Comparison of ENCODE assay signal across 26 mouse cellular contexts in the genomic region with DNA sequence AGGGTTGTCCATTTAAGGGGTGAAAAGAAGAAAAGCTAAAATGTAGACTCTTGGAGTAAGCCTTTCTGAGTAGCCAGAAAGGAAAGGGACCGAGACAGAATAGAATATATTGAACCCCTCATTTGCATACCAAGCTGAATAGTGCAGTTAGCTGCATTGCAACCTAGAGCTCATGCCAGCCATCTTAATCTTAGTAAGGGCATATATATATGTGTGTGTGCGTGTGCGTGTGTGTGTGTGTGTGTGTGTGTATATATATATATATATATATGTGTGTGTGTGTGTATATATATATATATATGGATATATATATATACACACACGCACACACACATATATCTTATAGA. TPM values are rescaled to one million over a fixed set of nuclear protein-coding genes. Genes with fewer than 3 reads are reported as not detected.
DNase-seq lines count a peak whose midpoint lies in the region; ATAC-seq and TF ChIP-seq lines count a peak whose summit lies in the region.
"Had no signal": no experiment of that assay in that cellular context is flagged by ENCODE, and none has a peak within 500 bp of the region (broad histone marks: within the 10 kb centered on the region; RNA-seq: fewer than 3 reads in every experiment).

No protein-coding gene starts in this region.

- DNase-seq in forebrain, embryonic 10.5 days (ENCODE audit: extremely low spot score, low spot score) = no peak
- no peak for DNase-seq in forebrain, postnatal 0 days
- no peak for DNase-seq in midbrain, embryonic 14.5 days
- no peak for DNase-seq in cerebellum, postnatal 10 days
- no peak for DNase-seq in cerebellum, adult 8-10 months
- DNase-seq: cerebellum, adult 2 months; gastrocnemius, postnatal 10 days; kidney, adult 11 months; kidney, postnatal 4 days; lung, embryonic 14.5 days; right cerebral cortex, postnatal 14 days had no signal

- 63% methylated on average over 4 of the region's 4 CpGs for WGBS in forebrain, embryonic 10.5 days
- 40% methylated on average over 4 of the region's 4 CpGs for WGBS in forebrain, postnatal 0 days
- WGBS in neural tube, embryonic 12.5 days = 57% methylated on average over 4 of the region's 4 CpGs
- WGBS in neural tube, embryonic 15.5 days = 63% methylated on average over 4 of the region's 4 CpGs
- WGBS in midbrain, embryonic 14.5 days = 56% methylated on average over 4 of the region's 4 CpGs

- ATAC-seq in forebrain, postnatal 0 days = no peak
- peak; percentile 64 for ATAC-seq in neural tube, embryonic 12.5 days (ENCODE audit: low FRiP score, low read depth)
- no peak for ATAC-seq in neural tube, embryonic 15.5 days (ENCODE audit: low FRiP score)
- peak; percentile 29; the same call in 1 of the 2 replicates for ATAC-seq in midbrain, embryonic 14.5 days (ENCODE audit: low FRiP score, low TSS enrichment)

- no peak for TF ChIP-seq CTCF in forebrain, postnatal 0 days (IDR thresholded peaks at IDR 0.05; ENCODE audit: low read depth)

- no peak overlapping the region for H3K4me2 ChIP-seq in forebrain, postnatal 0 days (ENCODE audit: low read depth)
- peak overlapping the region; percentile 32; the same call in 1 of the 2 replicates for H3K4me2 ChIP-seq in neural tube, embryonic 12.5 days (replicated peaks)
- H3K4me2 ChIP-seq in neural tube, embryonic 15.5 days = no peak overlapping the region
- H3K4me2 ChIP-seq in midbrain, embryonic 14.5 days (ENCODE audit: low read length) = peak overlapping the region; percentile 18; the same call in 1 of the 2 replicates
- H3K4me2 ChIP-seq: embryonic facial prominence, embryonic 15.5 days; heart, embryonic 11.5 days; limb, embryonic 15.5 days; lung, embryonic 14.5 days had no signal

- H3K36me3 ChIP-seq in forebrain, embryonic 10.5 days (replicated peaks) = no peaks in the 10 kb centered on the region
- H3K36me3 ChIP-seq in forebrain, postnatal 0 days (ENCODE audit: insufficient read depth) = no peaks in the 10 kb centered on the region
- H3K36me3 ChIP-seq in neural tube, embryonic 12.5 days = no peaks in the 10 kb centered on the region
- H3K36me3 ChIP-seq in neural tube, embryonic 15.5 days = no peaks in the 10 kb centered on the region
- H3K36me3 ChIP-seq in midbrain, embryonic 14.5 days (ENCODE audit: control insufficient read depth, insufficient read depth, low read length) = no peaks in the 10 kb centered on the region
- H3K36me3 ChIP-seq: embryonic facial prominence, embryonic 15.5 days; limb, embryonic 15.5 days had no signal

- H3K4me3 ChIP-seq in forebrain, embryonic 10.5 days = no peak overlapping the region
- no peak overlapping the region for H3K4me3 ChIP-seq in forebrain, postnatal 0 days (ENCODE audit: low read depth, low read length)
- no peak overlapping the region for H3K4me3 ChIP-seq in neural tube, embryonic 12.5 days
- H3K4me3 ChIP-seq in neural tube, embryonic 15.5 days (replicated peaks) = no peak overlapping the region
- H3K4me3 ChIP-seq in midbrain, embryonic 14.5 days (replicated peaks; ENCODE audit: low read depth, low read length) = no peak overlapping the region
- H3K4me3 ChIP-seq: embryonic facial prominence, embryonic 15.5 days; left cerebral cortex, adult 2 months; limb, embryonic 15.5 days had no signal

- H3K27me3 ChIP-seq in forebrain, embryonic 10.5 days (ENCODE audit: poor library complexity, severe bottlenecking) = no peaks in the 10 kb centered on the region
- no peaks in the 10 kb centered on the region for H3K27me3 ChIP-seq in forebrain, postnatal 0 days (ENCODE audit: insufficient read depth, low read length)
- no peaks in the 10 kb centered on the region for H3K27me3 ChIP-seq in neural tube, embryonic 12.5 days (replicated peaks)
- H3K27me3 ChIP-seq in neural tube, embryonic 15.5 days (replicated peaks) = no peaks in the 10 kb centered on the region
- no peaks in the 10 kb centered on the region for H3K27me3 ChIP-seq in midbrain, embryonic 14.5 days (ENCODE audit: control insufficient read depth, insufficient read depth, low read length)
- H3K27me3 ChIP-seq: embryonic facial prominence, embryonic 15.5 days; limb, embryonic 15.5 days had no signal

- peak overlapping the region; percentile 67; the same call in 1 of the 2 replicates for H3K27ac ChIP-seq in forebrain, embryonic 10.5 days
- no peak overlapping the region for H3K27ac ChIP-seq in forebrain, postnatal 0 days (ENCODE audit: low read depth, low read length)
- H3K27ac ChIP-seq in neural tube, embryonic 12.5 days = no peak overlapping the region
- H3K27ac ChIP-seq in neural tube, embryonic 15.5 days (replicated peaks) = no peak overlapping the region
- H3K27ac ChIP-seq in midbrain, embryonic 14.5 days (replicated peaks; ENCODE audit: low read depth, low read length) = no peak overlapping the region
- H3K27ac ChIP-seq: embryonic facial prominence, embryonic 15.5 days; left cerebral cortex, adult 2 months; limb, embryonic 15.5 days; liver, embryonic 14.5 days had no signal

- no peaks in the 10 kb centered on the region for H3K9me3 ChIP-seq in forebrain, embryonic 10.5 days
- no peaks in the 10 kb centered on the region for H3K9me3 ChIP-seq in forebrain, postnatal 0 days (ENCODE audit: low read length)
- H3K9me3 ChIP-seq in neural tube, embryonic 12.5 days = no peaks in the 10 kb centered on the region
- no peaks in the 10 kb centered on the region for H3K9me3 ChIP-seq in neural tube, embryonic 15.5 days (replicated peaks)
- no peaks in the 10 kb centered on the region for H3K9me3 ChIP-seq in midbrain, embryonic 14.5 days (ENCODE audit: control insufficient read depth, low read length)
- H3K9me3 ChIP-seq: embryonic facial prominence, embryonic 15.5 days; limb, embryonic 15.5 days had no signal

- H3K4me1 ChIP-seq in forebrain, embryonic 10.5 days = peaks cover 9% of the 10 kb centered on the region
- H3K4me1 ChIP-seq in forebrain, postnatal 0 days (ENCODE audit: insufficient read depth) = no peaks in the 10 kb centered on the region
- H3K4me1 ChIP-seq in neural tube, embryonic 12.5 days = 0 out of 2 replicates have a peak, but pooled peaks cover 2% of the 10 kb centered on the region
- H3K4me1 ChIP-seq in neural tube, embryonic 15.5 days = no peaks in the 10 kb centered on the region
- no peaks in the 10 kb centered on the region for H3K4me1 ChIP-seq in midbrain, embryonic 14.5 days (ENCODE audit: control insufficient read depth, insufficient read depth, low read length)
- H3K4me1 ChIP-seq: embryonic facial prominence, embryonic 15.5 days; limb, embryonic 15.5 days had no signal

- no peak overlapping the region for H3K9ac ChIP-seq in forebrain, postnatal 0 days
- H3K9ac ChIP-seq in neural tube, embryonic 12.5 days = no peak overlapping the region
- H3K9ac ChIP-seq in neural tube, embryonic 15.5 days (replicated peaks) = no peak overlapping the region
- H3K9ac ChIP-seq in midbrain, embryonic 14.5 days (replicated peaks; ENCODE audit: low read length) = no peak overlapping the region
- H3K9ac ChIP-seq: embryonic facial prominence, embryonic 15.5 days; limb, embryonic 15.5 days; liver, embryonic 14.5 days; lung, embryonic 14.5 days had no signal

RNA-seq across cellular contexts. Expression of a gene that starts 6.4 kb away (rescaled TPM):
- not detected in 2 replicates for polyA plus RNA-seq in forebrain, embryonic 10.5 days (2016; fragmentation: Nextera tagmentation; extraction: Ambion mirVana)
- total RNA-seq in forebrain, postnatal 0 days (2014; rRNA removed) = not detected in 2 replicates
- polyA plus RNA-seq in forebrain, postnatal 0 days (2015; fragmentation: Nextera tagmentation; extraction: Ambion mirVana) = not detected in 2 replicates
- polyA plus RNA-seq in neural tube, embryonic 12.5 days (2016; fragmentation: Nextera tagmentation; extraction: Ambion mirVana) = not detected in 2 replicates
- not detected in 2 replicates for polyA plus RNA-seq in neural tube, embryonic 15.5 days (2015; fragmentation: Nextera tagmentation; extraction: Ambion mirVana)
- polyA plus RNA-seq in midbrain, embryonic 14.5 days (2014; fragmentation: Nextera tagmentation; extraction: Ambion mirVana) = not detected in 2 replicates
- total RNA-seq: adrenal gland, postnatal 14 days; common myeloid progenitor, adult 5-6 weeks; gastrocnemius, postnatal 10 days; granulocyte monocyte progenitor cell, adult 5-6 weeks; hematopoietic stem cell, adult 5-6 weeks; left cerebral cortex, adult 2 months; left cerebral cortex, postnatal 36 days; megakaryocyte, adult 5-6 weeks had no signal
- polyA plus RNA-seq: cerebellum, adult 2 months; embryonic facial prominence, embryonic 15.5 days; heart, embryonic 11.5 days; heart, postnatal 0 days; kidney, embryonic 16.5 days; limb, embryonic 15.5 days; liver, embryonic 14.5 days; lung, embryonic 14.5 days had no signal

RNA-seq across cellular contexts. Expression of a gene that starts 31.3 kb away (rescaled TPM):
- 2.7 and 3.1 TPM in 2 replicates for polyA plus RNA-seq in forebrain, embryonic 10.5 days (2016; fragmentation: Nextera tagmentation; extraction: Ambion mirVana)
- total RNA-seq in forebrain, postnatal 0 days (2014; rRNA removed) = 0.33 TPM in 1 of 2 replicates, not detected in the other
- 0.16 and 0.45 TPM in 2 replicates for polyA plus RNA-seq in forebrain, postnatal 0 days (2015; fragmentation: Nextera tagmentation; extraction: Ambion mirVana)
- polyA plus RNA-seq in neural tube, embryonic 12.5 days (2016; fragmentation: Nextera tagmentation; extraction: Ambion mirVana) = 5.5 and 7.3 TPM in 2 replicates
- 2.9 and 4.6 TPM in 2 replicates for polyA plus RNA-seq in neural tube, embryonic 15.5 days (2015; fragmentation: Nextera tagmentation; extraction: Ambion mirVana)
- polyA plus RNA-seq in midbrain, embryonic 14.5 days (2014; fragmentation: Nextera tagmentation; extraction: Ambion mirVana) = 0.93 and 1.1 TPM in 2 replicates
- total RNA-seq: adrenal gland, postnatal 14 days; common myeloid progenitor, adult 5-6 weeks; gastrocnemius, postnatal 10 days; granulocyte monocyte progenitor cell, adult 5-6 weeks; hematopoietic stem cell, adult 5-6 weeks; left cerebral cortex, adult 2 months; left cerebral cortex, postnatal 36 days; megakaryocyte, adult 5-6 weeks had no signal
- polyA plus RNA-seq: cerebellum, adult 2 months had no signal

RNA-seq across cellular contexts. Expression of a gene that starts 50.1 kb away (rescaled TPM):
- not detected in 2 replicates for polyA plus RNA-seq in forebrain, embryonic 10.5 days (2016; fragmentation: Nextera tagmentation; extraction: Ambion mirVana)
- not detected in 2 replicates for total RNA-seq in forebrain, postnatal 0 days (2014; rRNA removed)
- not detected in 2 replicates for polyA plus RNA-seq in forebrain, postnatal 0 days (2015; fragmentation: Nextera tagmentation; extraction: Ambion mirVana)
- not detected in 2 replicates for polyA plus RNA-seq in neural tube, embryonic 12.5 days (2016; fragmentation: Nextera tagmentation; extraction: Ambion mirVana)
- polyA plus RNA-seq in neural tube, embryonic 15.5 days (2015; fragmentation: Nextera tagmentation; extraction: Ambion mirVana) = not detected in 2 replicates
- polyA plus RNA-seq in midbrain, embryonic 14.5 days (2014; fragmentation: Nextera tagmentation; extraction: Ambion mirVana) = not detected in 2 replicates
- total RNA-seq: adrenal gland, postnatal 14 days; common myeloid progenitor, adult 5-6 weeks; gastrocnemius, postnatal 10 days; granulocyte monocyte progenitor cell, adult 5-6 weeks; hematopoietic stem cell, adult 5-6 weeks; left cerebral cortex, adult 2 months; left cerebral cortex, postnatal 36 days; megakaryocyte, adult 5-6 weeks had no signal
- polyA plus RNA-seq: cerebellum, adult 2 months; embryonic facial prominence, embryonic 15.5 days; heart, embryonic 11.5 days; heart, postnatal 0 days; liver, embryonic 14.5 days; lung, embryonic 14.5 days had no signal

RNA-seq across cellular contexts. Expression of a gene that starts 50.1 kb away (rescaled TPM):
- polyA plus RNA-seq in forebrain, embryonic 10.5 days (2016; fragmentation: Nextera tagmentation; extraction: Ambion mirVana) = 0.07 TPM in 1 of 2 replicates, not detected in the other
- total RNA-seq in forebrain, postnatal 0 days (2014; rRNA removed) = not detected in 2 replicates
- polyA plus RNA-seq in forebrain, postnatal 0 days (2015; fragmentation: Nextera tagmentation; extraction: Ambion mirVana) = not detected in 2 replicates
- 0.09 and 0.24 TPM in 2 replicates for polyA plus RNA-seq in neural tube, embryonic 12.5 days (2016; fragmentation: Nextera tagmentation; extraction: Ambion mirVana)
- 0.32 and 0.42 TPM in 2 replicates for polyA plus RNA-seq in neural tube, embryonic 15.5 days (2015; fragmentation: Nextera tagmentation; extraction: Ambion mirVana)
- polyA plus RNA-seq in midbrain, embryonic 14.5 days (2014; fragmentation: Nextera tagmentation; extraction: Ambion mirVana) = not detected in 2 replicates
- total RNA-seq: adrenal gland, postnatal 14 days; common myeloid progenitor, adult 5-6 weeks; gastrocnemius, postnatal 10 days; granulocyte monocyte progenitor cell, adult 5-6 weeks; hematopoietic stem cell, adult 5-6 weeks; left cerebral cortex, adult 2 months; left cerebral cortex, postnatal 36 days; megakaryocyte, adult 5-6 weeks had no signal
- polyA plus RNA-seq: cerebellum, adult 2 months; heart, postnatal 0 days; liver, embryonic 14.5 days; lung, embryonic 14.5 days had no signal

Comparison
In these comparisons a context has a peak if more than half of its experiments do, and no peak if none do; other contexts are left out.
1. ATAC-seq: peak in neural tube, embryonic 12.5 days (single experiment) and midbrain, embryonic 14.5 days (single experiment); none in forebrain, postnatal 0 days (single experiment) and neural tube, embryonic 15.5 days (single experiment).
2. H3K4me2 ChIP-seq: peak in neural tube, embryonic 12.5 days (single experiment) and midbrain, embryonic 14.5 days (single experiment); none in forebrain, postnatal 0 days (single experiment) and neural tube, embryonic 15.5 days (single experiment).